Mouse (Mus musculus) urinary bladder, postnatal 25 days (tissue): ENCODE data around the gene B4galt7.
"Not testable (repeated sequence)": the region's sequence is repeated elsewhere in the genome, so short reads cannot be mapped to it uniquely, and the experiment has no call there.

Experiments
- DNase-seq: peaks from one replicate; pipeline ENCODE4 v3.0.0; 2022; ENCODE audit warnings: low spot score

The B4galt7 gene

GRCm38 (mm10) chr13:55599566-55600540 lies at the start of gene B4galt7:
B4galt7 (plus strand) TSS chr13:55599896.
- peak; percentile 87 for DNase-seq

DNA sequence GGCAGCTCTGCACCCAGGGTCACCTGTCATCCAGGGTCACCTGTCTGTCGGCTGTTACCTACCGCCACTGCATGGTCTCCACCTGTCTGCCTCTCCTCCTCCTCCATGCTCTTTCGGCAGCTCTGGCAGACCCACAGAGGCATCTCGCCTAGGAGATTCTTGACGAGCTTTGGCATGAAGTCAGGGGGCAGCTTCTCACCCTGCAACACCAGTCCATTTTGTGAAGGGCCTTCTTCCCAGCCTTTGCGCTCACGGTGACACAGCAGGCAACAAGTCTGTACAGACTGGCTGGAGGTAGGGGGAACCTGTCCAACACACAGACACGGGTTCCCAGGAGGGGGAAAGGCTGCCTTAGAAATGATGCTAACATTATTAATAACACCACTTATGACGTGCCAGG lies 43.8 kb upstream of the B4galt7 start:
- no peak for DNase-seq

GRCm38 (mm10) chr13:55557499-55557898 lies 42.2 kb upstream of the B4galt7 start:
- no peak for DNase-seq

DNA sequence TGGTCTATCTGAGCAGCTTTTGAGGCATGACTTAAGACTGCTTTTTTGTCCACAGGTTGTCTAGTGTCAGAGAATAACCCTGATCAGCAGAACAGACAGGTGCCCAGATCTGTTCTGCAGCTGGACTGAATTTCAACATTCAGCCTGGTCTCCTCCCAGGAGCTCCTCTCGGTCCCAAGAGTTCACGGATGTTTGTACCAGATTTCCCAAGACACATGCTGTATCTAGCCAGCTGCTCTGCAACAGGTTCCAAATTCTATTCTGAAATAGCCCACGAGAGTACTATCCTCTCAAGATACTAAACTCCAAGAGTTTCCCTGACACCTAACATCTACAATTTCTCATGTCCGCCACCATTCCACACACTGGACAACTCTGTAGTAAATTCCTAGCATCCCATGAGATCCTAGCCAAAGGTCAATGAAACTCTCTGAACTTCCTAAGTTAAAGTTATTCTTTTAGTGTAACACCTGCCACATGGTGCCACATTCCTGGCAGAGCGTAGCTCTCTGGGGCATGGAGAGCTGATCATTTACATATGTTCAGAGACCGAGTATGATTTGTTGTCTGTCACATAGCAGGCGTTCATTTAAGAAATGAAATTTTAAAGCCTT lies 36.3 kb upstream of the B4galt7 start:
- no peak for DNase-seq

DNA sequence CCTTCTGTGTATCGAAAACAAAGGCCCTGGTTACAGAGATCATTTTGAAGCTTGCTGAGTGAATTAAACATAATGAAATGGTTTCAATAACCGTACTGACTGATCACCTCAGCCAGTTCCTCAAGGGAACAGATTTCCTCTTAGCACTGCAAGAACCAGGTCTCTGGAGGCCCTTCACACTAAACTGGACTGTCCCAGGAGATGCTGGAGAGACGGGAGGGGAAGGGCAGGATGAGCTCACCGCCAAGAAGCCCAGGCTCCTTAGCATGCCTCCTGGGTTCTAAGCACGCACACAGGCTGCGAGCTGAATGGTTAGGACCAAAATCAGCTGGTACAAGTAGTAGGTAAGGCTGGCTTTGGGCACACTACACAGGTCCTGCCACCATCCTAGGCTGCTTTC lies 32.7 kb upstream of the B4galt7 start:
- no peak for DNase-seq

DNA sequence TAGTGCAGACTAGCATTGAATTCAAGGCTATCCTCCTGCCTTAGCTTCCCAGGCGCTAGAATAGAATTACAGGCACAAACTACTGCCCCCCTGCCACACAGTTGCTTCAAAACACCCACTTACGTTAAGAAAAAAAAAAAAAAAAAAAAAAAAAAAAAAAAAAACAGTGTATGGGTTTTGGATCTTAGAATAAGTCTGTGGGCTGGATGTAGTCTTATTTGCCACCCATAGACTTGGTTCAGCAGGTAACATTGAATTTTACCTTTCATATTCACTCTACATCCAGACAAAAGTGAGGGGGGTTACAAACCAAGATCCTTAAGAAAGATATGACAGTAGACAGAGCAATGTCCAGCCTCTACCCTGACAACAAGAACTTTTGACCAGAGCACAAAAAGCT lies 31.7 kb upstream of the B4galt7 start:
- DNase-seq: no peak

DNA sequence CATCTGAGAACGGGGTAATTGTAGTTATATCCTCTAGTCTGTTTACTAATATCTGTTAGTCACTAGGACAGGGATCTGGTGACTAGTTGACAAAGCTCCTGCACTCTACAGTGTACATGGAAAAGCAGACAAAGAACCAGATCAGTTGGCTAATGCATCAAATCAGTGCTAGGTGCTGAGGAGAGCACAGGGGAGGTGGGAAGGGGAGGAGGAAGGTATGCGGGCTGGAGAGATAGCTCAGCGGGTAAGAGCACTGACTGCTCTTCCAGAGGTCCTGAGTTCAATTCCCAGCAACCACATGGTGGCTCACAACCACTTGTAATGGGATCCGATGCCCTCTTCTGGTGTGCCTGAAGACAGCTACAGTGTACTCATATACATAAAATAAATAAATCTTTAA lies 31.2 kb upstream of the B4galt7 start:
- DNase-seq: not testable (repeated sequence)

DNA sequence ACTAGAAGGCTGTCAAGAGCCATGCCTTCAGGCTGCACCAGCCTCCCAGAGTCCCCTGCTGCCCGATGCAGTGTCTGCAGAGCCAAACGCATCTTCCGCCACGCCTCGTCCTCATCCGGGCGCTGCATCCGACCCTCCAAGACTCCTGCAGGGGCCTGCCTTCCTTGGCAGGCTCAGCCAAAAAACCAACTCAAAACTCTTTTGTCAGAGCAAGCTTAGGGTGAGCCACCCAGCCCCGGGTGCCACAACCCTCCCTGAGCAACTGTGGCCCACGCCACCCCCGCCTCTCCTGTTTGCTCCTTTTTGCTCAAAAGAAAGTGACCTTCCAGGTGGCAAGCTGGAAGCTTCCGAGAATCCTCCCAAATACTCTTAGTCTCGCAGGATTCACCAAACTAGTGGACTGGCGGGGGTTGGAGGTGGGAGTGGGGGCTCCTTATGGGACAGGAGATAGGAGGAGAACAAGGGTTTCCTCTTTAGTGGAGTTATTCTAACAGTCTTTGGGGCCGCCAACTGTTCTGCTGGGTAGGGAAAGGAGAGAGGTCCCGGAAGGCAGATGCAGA lies 29.9 kb upstream of the B4galt7 start:
- no peak for DNase-seq

DNA sequence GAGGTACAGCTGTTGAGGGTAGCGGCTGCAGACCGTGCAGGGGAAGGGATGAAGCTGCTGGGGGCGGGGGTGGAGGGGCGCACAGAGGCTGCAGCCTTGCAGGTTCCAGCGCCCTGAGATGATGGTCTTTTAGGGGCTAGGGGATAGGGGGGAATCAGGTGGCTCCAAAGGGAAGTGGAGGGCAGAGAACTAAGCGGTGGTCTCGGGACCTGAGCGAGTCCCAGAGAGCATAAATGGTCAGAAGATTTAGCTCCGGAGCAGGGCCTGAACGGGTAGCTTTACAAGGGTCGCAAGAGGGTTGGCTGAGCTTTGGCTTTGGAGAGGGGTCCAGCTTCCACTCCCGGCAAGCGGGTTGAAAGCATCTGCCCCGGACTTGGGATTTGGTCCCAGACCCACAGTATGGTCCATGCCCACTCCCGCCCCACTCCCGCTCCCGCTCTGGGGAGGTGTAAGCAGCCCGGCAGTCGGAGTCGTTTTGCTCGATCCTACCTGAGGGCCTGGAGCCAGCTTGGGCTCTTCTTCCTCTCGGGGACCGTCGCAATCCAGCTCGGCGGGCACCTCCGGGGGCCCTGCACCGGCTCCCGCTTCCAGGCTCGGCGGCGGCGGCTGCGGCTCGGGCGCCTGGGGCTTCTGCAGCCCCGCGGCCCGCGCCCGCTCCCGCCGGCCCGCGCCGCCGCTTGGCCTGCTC lies 29.3 kb upstream of the B4galt7 start:
- DNase-seq: peak; percentile 34

DNA sequence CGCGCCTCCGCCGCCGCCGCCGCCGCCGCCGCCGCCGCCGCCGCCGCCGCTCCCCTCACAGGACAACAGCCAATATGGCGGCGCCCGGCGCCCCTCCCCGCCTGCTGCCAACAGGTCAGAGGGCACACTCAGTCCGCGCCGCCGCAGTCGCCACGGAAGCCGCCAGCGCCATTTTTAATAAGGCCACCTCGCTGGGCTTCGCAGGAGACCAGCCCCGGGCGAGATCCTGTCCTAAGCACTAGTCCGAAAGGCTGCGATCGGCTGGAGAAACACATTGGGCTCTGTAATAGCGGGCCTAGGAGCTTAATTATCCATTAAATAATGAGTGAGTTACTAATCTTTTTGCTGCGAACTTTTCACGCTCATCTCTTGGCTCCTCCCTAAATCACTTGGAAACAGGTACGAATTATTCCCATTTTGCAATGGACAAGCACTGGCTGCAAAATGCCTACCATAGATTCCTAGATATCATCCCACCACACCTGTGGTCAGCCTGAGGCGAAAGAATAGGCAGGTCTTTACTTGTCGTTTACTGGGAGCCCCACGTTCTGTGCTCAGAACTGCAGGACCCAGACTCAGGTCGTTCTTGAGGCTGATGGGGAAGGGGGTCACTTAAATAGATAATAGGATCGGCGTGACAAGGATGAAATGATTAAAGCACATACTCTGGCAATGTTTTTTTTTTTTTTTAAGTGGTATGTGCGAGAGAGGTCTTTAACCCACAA lies 28.5 kb upstream of the B4galt7 start, which contains the start of gene Fam193b:
Gene Fam193b, minus strand, starts transcription at position 94 of the 725 bp plus-strand sequence.
- peak; percentile 96 for DNase-seq

DNA sequence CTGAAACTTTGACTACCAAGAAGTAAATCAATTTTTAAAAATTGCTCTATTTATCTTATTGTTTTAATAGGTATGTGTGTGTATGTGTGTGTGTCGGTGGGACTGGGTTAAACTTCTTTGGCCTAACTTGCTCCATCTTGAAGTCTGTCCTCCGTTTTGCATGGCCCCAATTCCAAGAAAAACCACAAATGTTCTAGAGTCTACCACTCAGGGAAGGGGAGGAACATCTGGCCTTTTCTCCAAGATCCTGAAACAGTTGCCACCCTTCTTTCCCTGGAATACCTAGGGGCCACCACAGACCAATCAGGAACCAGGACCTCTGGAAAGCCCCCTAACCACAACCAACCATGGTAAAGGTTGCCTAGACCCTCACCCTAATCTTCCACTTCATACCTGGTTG lies 27.7 kb upstream of the B4galt7 start:
- DNase-seq: no peak

GRCm38 (mm10) chr13:55573432-55573831 lies 26.3 kb upstream of the B4galt7 start, which contains the start of gene Tmed9:
Tmed9 (plus strand) TSS chr13:55573732.
- no peak for DNase-seq

DNA sequence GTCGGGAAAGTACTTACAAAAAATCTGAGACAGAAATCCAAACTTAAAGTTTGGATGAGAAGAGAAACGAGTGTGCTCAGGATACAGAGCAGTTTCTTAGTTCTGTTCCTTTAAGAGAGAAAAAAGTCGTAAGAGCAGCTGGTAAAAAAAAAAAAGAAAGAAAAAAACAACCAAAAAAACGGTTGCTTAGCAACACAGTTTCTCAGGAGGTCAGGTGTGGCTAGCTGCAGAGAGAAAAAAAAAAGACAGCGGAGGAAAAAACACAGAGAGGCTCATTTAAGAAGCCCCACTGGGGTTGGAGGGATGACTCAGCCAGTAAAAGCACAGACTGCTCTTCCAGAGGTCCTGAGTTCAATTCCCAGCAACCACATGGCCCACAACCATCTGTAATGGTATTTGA lies 25.4 kb upstream of the B4galt7 start:
- DNase-seq: no peak

DNA sequence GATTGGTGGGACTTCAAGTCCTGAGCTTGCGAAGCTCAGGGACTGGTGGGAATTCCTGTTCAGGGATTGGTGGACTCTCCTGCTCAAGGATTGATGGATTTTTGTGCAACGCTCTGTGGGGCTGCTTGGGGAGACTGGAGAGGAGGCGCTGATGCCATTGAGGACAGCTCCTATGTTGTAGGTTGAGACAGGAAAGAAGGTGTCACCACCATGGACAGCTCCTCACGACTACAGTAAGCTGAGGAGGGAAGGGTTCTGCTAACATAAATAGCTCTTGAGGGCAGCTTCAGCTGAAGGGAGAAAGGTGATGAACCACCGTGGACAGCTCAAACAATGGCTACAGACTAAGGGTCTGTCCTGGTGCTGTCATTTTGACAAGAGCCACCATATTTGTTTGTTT lies 23.8 kb upstream of the B4galt7 start:
- DNase-seq: no peak

GRCm38 (mm10) chr13:55576872-55577271 lies 22.8 kb upstream of the B4galt7 start:
- DNase-seq: not testable (repeated sequence)

DNA sequence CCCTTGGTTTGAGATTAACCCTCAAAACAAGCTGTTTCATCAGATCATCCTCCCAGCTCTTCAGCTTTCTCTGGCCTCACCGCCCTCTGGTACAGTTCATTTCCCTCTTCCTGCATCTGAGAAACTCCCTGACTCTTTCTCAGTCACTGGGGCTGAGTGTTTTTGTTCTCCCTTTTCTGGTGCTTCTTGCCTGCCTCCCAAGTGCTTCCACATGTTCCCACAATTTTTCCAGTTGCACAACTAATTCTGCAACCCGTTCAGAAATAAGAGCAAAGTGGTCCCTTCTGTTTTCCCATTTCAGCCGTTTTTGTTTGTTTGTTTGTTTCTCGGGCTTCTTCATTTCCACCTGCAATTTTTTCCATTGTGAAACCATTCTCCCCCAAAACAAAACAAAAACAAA lies 21.6 kb upstream of the B4galt7 start:
- DNase-seq: no peak

- no peak for DNase-seq
Observed at GRCm38 (mm10) chr13:55591961-55592490, 7.7 kb upstream of the B4galt7 start.

GRCm38 (mm10) chr13:55592512-55593253 lies 7.0 kb upstream of the B4galt7 start:
- peak; percentile 96 for DNase-seq

DNA sequence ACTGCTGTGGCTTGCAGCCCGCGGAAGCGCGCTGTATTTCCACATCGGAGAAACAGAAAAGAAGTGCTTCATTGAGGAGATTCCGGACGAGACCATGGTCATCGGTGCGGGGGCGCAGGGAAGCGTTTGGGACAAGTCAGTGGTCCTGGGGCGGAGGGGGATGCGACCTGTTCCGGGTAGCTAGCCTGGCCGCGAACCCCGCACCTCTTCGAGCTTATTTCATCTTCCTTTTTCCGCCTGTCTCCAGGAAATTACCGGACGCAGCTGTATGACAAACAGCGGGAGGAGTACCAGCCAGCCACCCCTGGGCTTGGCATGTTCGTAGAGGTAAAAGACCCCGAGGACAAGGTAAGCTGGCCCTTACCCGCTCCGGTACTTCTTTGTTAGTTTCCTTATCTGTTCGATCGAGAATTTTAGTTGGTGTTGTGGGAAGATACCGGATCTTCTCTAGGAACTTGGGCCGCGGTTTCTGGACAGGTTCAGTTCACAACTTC lies 6.4 kb upstream of the B4galt7 start:
- no peak for DNase-seq

DNA sequence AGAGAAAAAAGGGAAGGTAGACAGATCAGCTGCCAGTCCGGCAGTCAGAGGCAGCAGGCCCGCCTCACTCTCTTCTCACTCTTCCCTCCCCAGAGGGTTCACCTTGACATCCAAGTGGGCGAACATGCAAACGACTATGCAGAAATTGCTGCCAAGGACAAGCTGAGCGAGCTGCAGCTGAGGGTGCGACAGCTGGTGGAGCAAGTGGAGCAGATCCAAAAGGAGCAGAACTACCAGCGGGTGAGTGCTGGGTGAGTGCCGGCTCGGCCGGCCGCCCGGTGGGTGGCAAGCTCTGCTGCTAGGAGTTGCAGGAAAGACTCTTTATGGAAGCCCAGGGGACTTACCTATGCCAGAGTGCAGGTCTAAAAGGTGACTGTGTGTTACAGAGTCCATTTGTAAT lies 4.3 kb upstream of the B4galt7 start:
- no peak for DNase-seq
